Mouse (Mus musculus) Patski (cell line): Measurements from ENCODE around the gene Lad1. TPM values are rescaled to one million over a fixed set of nuclear protein-coding genes. Genes with fewer than 3 reads are reported as not detected.
A peak's percentile ranks its signal among the peaks of the same experiment; 100 is the strongest.

ENCODE experiments used
- ATAC-seq: fragments of 100-300 bp; one replicate; pipeline ENCODE4 v1.8.0; 2021
- CTCF ChIA-PET: fragments of 350-600 bp; sonication (Branson Sonifier 250); formaldehyde crosslinking; loops from one replicate; lab custom pipeline; 2022; ENCODE audit warnings: inconsistent platforms; lab: Charles Lee
- POLR2A ChIA-PET: fragments of 350-600 bp; sonication (Branson Sonifier 250); formaldehyde crosslinking; loops from one replicate; lab custom pipeline; 2022; ENCODE audit warnings: antibody characterized with exemption, inconsistent platforms; lab: Charles Lee
- DNase-seq: peaks from one replicate; pipeline ENCODE4 v3.0.0-alpha.2; 2011; ENCODE audit warnings: low read depth, low spot score
- H3K27me3 ChIP-seq: fragments of 371-371 bp; one replicate; pipeline ENCODE4 v1.5.1; 2021
- CTCF ChIP-seq: fragments of 100-300 bp; IDR thresholded peaks from one replicate; pipeline ENCODE4 v1.5.1; 2021
- in situ Hi-C: fragments of 300-500 bp; cut with MboI; formaldehyde crosslinking; loops from 3 replicates; pipeline ENCODE4 v1.11.1; 2018; ENCODE audit warnings: low pct_unique_long_range_greater_than_20kb, mixed read lengths
- polyA plus RNA-seq: library from polyadenylated mRNA; unstranded; gene quantifications from one replicate; pipeline ENCODE4 v1.2.3, GENCODE M21; 2021

Lad1 gene
- polyA plus RNA-seq, 1 experiment from 2014 or later: 138 TPM

- CTCF ChIA-PET: interaction anchor here (1.2 to 5.7 kb wide), 6 partner anchors 12 to 85 kb away, joined by 3 to 40 read pairs (median 22); no protein-coding TSS in a partner anchor
- POLR2A ChIA-PET: interaction anchor here (1.1 to 1.8 kb wide), 4 partner anchors 11 to 74 kb away, joined by 3 to 4 read pairs (median 3); no protein-coding TSS in a partner anchor
- DNase-seq: no peak
- no peaks in the 10 kb centered on the region for H3K27me3 ChIP-seq
- in situ Hi-C loops: no loop called here
- TF ChIP-seq CTCF: no peak
- no peak for ATAC-seq
These were observed 44.2 kb downstream of the Lad1 start for GRCm38 (mm10) chr1:135862561-135862960.

GRCm38 (mm10) chr1:135863786-135864335, 45.5 kb downstream of the Lad1 start:
- CTCF ChIA-PET: interaction anchor here (1.6 to 5.4 kb wide), 4 partner anchors 14 to 83 kb away, joined by 4 to 40 read pairs (median 22); no protein-coding TSS in a partner anchor
- POLR2A ChIA-PET: interaction anchor here (1.4 kb wide), 1 partner anchor 82 kb away, joined by 3 read pairs; no protein-coding TSS in a partner anchor
- DNase-seq (no peak), ATAC-seq (no peak)
- no peaks in the 10 kb centered on the region for H3K27me3 ChIP-seq
- in situ Hi-C loops: no loop called here
- no peak for TF ChIP-seq CTCF

DNA sequence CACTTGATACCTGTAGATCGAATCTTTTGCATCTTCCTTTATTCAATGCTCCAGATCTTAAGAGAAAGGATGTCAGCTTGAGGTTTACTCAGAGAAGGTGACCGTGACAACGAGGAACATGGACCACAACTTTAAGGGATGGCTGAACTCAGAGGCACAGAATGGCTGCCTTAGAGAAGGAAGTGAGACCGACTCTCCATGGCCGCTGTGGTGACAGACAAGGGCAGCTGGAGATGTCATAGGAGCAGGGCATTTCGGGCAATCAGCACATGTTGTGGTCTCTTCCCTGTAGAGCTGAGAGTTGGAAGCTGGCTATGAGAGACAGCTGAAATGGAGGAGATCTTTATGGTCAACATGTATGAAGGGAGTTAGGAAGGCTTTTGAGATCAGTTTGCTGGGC, 46.4 kb downstream of the Lad1 start:
- DNase-seq (no peak), ATAC-seq (no peak)
- in situ Hi-C loops: loop anchor here (5.0 kb wide), 1 partner anchor 82 kb away; no protein-coding TSS in a partner anchor
- POLR2A ChIA-PET: interaction anchor here (0.6 to 1.4 kb wide), 2 partner anchors 20 to 81 kb away, joined by 3 read pairs; no protein-coding TSS in a partner anchor
- CTCF ChIA-PET: interaction anchor here (0.8 to 5.4 kb wide), 7 partner anchors 15 to 84 kb away, joined by 3 to 40 read pairs (median 3); no protein-coding TSS in a partner anchor
- H3K27me3 ChIP-seq: no peaks in the 10 kb centered on the region
- no peak for TF ChIP-seq CTCF

- CTCF ChIA-PET: interaction anchor here (0.8 to 5.7 kb wide), 10 partner anchors 15 to 83 kb away, joined by 3 to 40 read pairs (median 6); no protein-coding TSS in a partner anchor
- in situ Hi-C loops: loop anchor here (5.0 kb wide), 1 partner anchor 82 kb away; no protein-coding TSS in a partner anchor
- ATAC-seq: peak; percentile 14
- POLR2A ChIA-PET: interaction anchor here (1.4 kb wide), 1 partner anchor 80 kb away, joined by 3 read pairs; no protein-coding TSS in a partner anchor
- H3K27me3 ChIP-seq: no peaks in the 10 kb centered on the region
- no peak for DNase-seq
- TF ChIP-seq CTCF: peak; percentile 94
These were observed 47.3 kb downstream of the Lad1 start for GRCm38 (mm10) chr1:135865518-135866194.

- in situ Hi-C loops: loop anchor here (5.0 kb wide), 1 partner anchor 79 kb away; no protein-coding TSS in a partner anchor
- ChIA-PET CTCF (interaction anchor here (1.1 to 5.7 kb wide), 5 partner anchors 8 to 76 kb away, joined by 3 to 37 read pairs (median 7); no protein-coding TSS in a partner anchor), POLR2A (interaction anchor here (1.2 kb wide), 1 partner anchor 23 kb away, joined by 3 read pairs; no protein-coding TSS in a partner anchor)
- DNase-seq (no peak), ATAC-seq (no peak)
- no peaks in the 10 kb centered on the region for H3K27me3 ChIP-seq
- no peak for TF ChIP-seq CTCF
These were observed 50.2 kb downstream of the Lad1 start for GRCm38 (mm10) chr1:135868570-135868969.

- CTCF ChIA-PET: interaction anchor here (1.1 to 2.6 kb wide), 2 partner anchors 10 to 72 kb away, joined by 5 to 13 read pairs; no protein-coding TSS in a partner anchor
- DNase-seq (no peak), ATAC-seq (no peak)
- H3K27me3 ChIP-seq: peaks cover 3% of the 10 kb centered on the region
- POLR2A ChIA-PET: no interaction called here
- in situ Hi-C loops: no loop called here
- no peak for TF ChIP-seq CTCF
These were observed 54.6 kb downstream of the Lad1 start for GRCm38 (mm10) chr1:135872991-135873390.

DNA sequence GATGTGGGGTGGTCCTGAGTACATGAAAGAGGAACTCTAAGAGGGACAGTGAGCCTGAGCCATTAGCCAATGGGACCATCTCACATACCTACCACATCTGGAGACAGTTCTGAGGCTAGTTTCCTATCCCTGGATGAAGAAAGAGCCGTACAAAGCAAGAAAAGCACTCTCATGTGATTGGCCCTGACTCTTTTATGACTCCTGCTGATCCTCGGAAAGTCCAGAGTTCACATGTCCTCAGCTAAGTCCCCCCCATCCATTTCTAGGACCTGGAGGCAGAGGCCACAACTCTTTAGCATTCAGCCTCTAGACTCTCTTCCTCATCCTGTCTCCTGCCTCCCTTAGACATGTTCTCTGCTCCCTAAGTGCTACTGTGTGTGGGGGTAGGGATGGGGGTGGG, 58.9 kb downstream of the Lad1 start:
- in situ Hi-C loops: no loop called here
- TF ChIP-seq CTCF: no peak
- ChIA-PET POLR2A (no interaction called here), CTCF (no interaction called here)
- peaks cover 3% of the 10 kb centered on the region for H3K27me3 ChIP-seq
- ATAC-seq (no peak), DNase-seq (no peak)

DNA sequence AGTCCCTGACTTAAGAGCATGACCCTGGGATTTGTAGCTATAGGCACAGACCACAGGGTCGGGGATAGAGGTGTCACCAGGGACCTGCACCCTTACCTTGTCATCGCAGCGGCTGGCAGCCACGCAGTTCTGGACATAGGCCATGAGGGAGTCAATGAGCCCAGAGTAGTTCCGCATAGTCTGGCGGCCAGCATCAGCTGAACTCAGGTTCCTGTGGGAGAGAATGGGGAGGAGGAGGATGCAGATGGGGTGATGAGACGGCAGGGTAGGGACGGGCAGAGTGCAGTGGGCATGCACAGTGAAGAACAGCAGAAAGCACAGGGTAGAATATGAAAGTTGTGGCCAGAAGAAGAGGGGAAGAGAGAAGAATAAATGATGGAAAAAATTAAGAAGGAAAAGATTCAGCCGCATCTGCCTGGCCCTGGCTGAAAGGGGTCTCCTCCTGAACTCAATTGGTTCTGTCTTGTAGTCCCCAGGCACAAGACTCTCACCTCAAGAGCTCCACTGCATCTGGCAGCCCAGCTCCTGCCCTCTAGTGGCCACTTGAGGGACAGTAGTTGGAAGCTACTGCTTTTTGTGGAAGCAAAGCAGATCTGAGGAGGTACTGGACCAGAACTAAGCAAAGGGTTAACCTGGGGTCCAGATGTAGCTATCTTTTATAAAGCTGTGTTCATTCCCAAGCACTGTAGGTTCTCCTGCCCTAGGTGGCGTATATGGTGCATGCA, 64.1 kb downstream of the Lad1 start:
- H3K27me3 ChIP-seq: peaks cover 7% of the 10 kb centered on the region
- ChIA-PET CTCF (interaction anchor here (0.7 to 2.9 kb wide), 23 partner anchors 8 to 186 kb away, joined by 3 to 21 read pairs (median 5); partner anchors contain the start of gene Pkp1), POLR2A (no interaction called here)
- in situ Hi-C loops: no loop called here
- no peak for DNase-seq
- no peak for ATAC-seq
- TF ChIP-seq CTCF: no peak

Other genes starting within 250 kb of the Lad1 start
- gene Nav1, start 211.3 kb upstream of the Lad1 start, polyA plus RNA-seq: 22.1 TPM
- gene Csrp1, start 98.5 kb upstream of the Lad1 start, polyA plus RNA-seq: 227 TPM
- 104 TPM for gene Phlda3, start 52.5 kb upstream of the Lad1 start, polyA plus RNA-seq
- 0.83 TPM for gene Tnni1, start 39.2 kb upstream of the Lad1 start, polyA plus RNA-seq
- 1.1 TPM for gene Tnnt2, start 17.8 kb downstream of the Lad1 start, polyA plus RNA-seq
- 0.03 TPM for gene Pkp1, start 100.6 kb downstream of the Lad1 start, polyA plus RNA-seq
- not detected for gene Igfn1, start 187.7 kb downstream of the Lad1 start, polyA plus RNA-seq
- 122 TPM for gene Tmem9, start 189.6 kb downstream of the Lad1 start, polyA plus RNA-seq
- gene Ascl5, start 232.2 kb downstream of the Lad1 start, polyA plus RNA-seq: not detected
- not detected for gene Cacna1s, start 234.2 kb downstream of the Lad1 start, polyA plus RNA-seq